Mouse (Mus musculus): Measurements from ENCODE around the gene Gm6760. TPM values are rescaled to one million over a fixed set of nuclear protein-coding genes. Genes with fewer than 3 reads are reported as not detected.

The Gm6760 gene
- not detected for polyA plus RNA-seq (2014; fragmentation: Illumina TruSeq; extraction: RNeasy Lipid Tissue Mini Kit (QIAGEN cat#74804); ENCODE audit: low read depth, low replicate concordance)

GRCm38 (mm10) chrX:64152098-64152497, at the start of gene Gm6760:
TSS of gene Gm6760 (minus strand) at chrX:64152198.

DNA sequence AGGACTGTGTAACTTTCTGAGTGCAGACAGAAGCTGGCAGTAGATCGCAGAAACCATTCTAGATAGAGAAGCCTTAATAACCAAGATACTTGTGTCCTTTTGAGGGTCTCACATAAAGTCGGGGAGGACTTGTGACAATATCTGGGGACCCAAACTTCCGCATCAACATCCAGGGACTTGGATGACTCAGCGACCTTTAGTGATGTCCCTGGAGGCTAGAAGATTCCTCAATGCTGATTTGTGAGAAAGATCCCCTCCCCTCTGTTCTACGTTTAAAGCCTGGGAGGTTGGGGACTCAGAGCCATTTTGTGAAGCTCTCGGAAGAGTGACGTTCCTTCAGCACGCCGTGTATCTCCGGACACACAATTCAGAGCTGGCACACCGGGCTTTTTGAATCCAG, 21.2 kb upstream of the Gm6760 start, which contains the start of gene 3830417A13Rik:
TSS of gene 3830417A13Rik (plus strand) at position 301 of the 400 bp plus-strand sequence.

Other genes starting within 250 kb of the Gm6760 start
- not detected for gene 3830417A13Rik, start 21.4 kb upstream of the Gm6760 start, polyA plus RNA-seq (2014; fragmentation: Illumina TruSeq; extraction: RNeasy Lipid Tissue Mini Kit (QIAGEN cat#74804); ENCODE audit: low read depth, low replicate concordance)
- gene Slitrk4, start 124.8 kb upstream of the Gm6760 start, polyA plus RNA-seq (2014; fragmentation: Illumina TruSeq; extraction: RNeasy Lipid Tissue Mini Kit (QIAGEN cat#74804); ENCODE audit: low read depth, low replicate concordance), result 1.6 TPM